Mouse (Mus musculus) embryonic facial prominence, embryonic 11.5 days (tissue): ENCODE measurements at regions not wholly inside any gene's neighbourhood (a gene's known extent, or its start where the extent isn't known, plus 50 kb on each side); places are given as distances from the start of the nearest gene placed in this dataset.

Experiments
- ATAC-seq: fragments of 200-750 bp; cut with Nextera tagmentation; replicated peaks from 2 replicates; pipeline ENCODE4 v1.8.0; 2017; ENCODE audit warnings: low read depth; ENCODE audit not compliant: insufficient number of reproducible peaks, low FRiP score, low TSS enrichment
- DNase-seq: peaks from one replicate; pipeline ENCODE4 v3.0.0-alpha.2; 2015; ENCODE audit warnings: low spot score
- H3K27ac ChIP-seq: fragments of 300-500 bp; sonication (generic); replicated peaks from 2 replicates; pipeline ENCODE4 v1.5.1; 2014; ENCODE audit warnings: mild to moderate bottlenecking, low read depth, low read length, control low read depth
- H3K27me3 ChIP-seq: fragments of 300-500 bp; sonication (generic); 2 replicates; pipeline ENCODE4 v1.6.1; 2014; ENCODE audit warnings: mild to moderate bottlenecking, low read length, moderate library complexity, mixed read lengths; ENCODE audit not compliant: control insufficient read depth, insufficient read depth
- H3K36me3 ChIP-seq: fragments of 300-500 bp; sonication (generic); replicated peaks from 2 replicates; pipeline ENCODE4 v1.6.1; 2014; ENCODE audit warnings: low read depth, mild to moderate bottlenecking, low read length, moderate library complexity, mixed read lengths; ENCODE audit not compliant: control insufficient read depth, insufficient read depth
- H3K4me1 ChIP-seq: fragments of 300-500 bp; sonication (generic); 2 replicates; pipeline ENCODE4 v1.6.1; 2014; ENCODE audit warnings: low read length, mixed read lengths; ENCODE audit not compliant: control insufficient read depth, insufficient read depth
- H3K4me2 ChIP-seq: fragments of 300-500 bp; sonication (generic); 2 replicates; pipeline ENCODE4 v1.6.1; 2014; ENCODE audit warnings: low read depth, mild to moderate bottlenecking, control low read depth, low read length, moderate library complexity
- H3K4me3 ChIP-seq: fragments of 300-500 bp; sonication (generic); 2 replicates; pipeline ENCODE4 v1.5.1; 2014; ENCODE audit warnings: low read depth, low read length, control low read depth
- H3K9ac ChIP-seq: fragments of 300-500 bp; sonication (generic); replicated peaks from 2 replicates; pipeline ENCODE4 v1.6.1; 2014; ENCODE audit warnings: mild to moderate bottlenecking, control low read depth, low read length
- H3K9me3 ChIP-seq: fragments of 300-500 bp; sonication (generic); replicated peaks from 2 replicates; pipeline ENCODE4 v1.6.1; 2016; ENCODE audit warnings: mild to moderate bottlenecking, low read length, inconsistent platforms, mixed read lengths; ENCODE audit not compliant: control insufficient read depth
- WGBS: fragments of 180-500 bp; shearing (Covaris S2); extraction: QIAGEN DNeasy Blood & Tissue Kit; methylation state at CpG from one replicate; pipeline ENCODE4 v1.1.7; 2014; 5-methylcytosine and 5-hydroxymethylcytosine counted together

GRCm38 (mm10) chr6:52368734-52369412, 55.6 kb downstream of the Evx1 start:
- no peak overlapping the region for H3K4me2 ChIP-seq
- ATAC-seq (no peak), DNase-seq (no peak)
- no peak overlapping the region for H3K9ac ChIP-seq
- WGBS = 59% methylated on average over 12 of the region's 12 CpGs
- no peaks in the 10 kb centered on the region for H3K36me3 ChIP-seq
- H3K9me3 ChIP-seq = no peaks in the 10 kb centered on the region
- H3K27me3 ChIP-seq = no peaks in the 10 kb centered on the region
- H3K4me3 ChIP-seq = no peak overlapping the region
- H3K27ac ChIP-seq = no peak overlapping the region
- H3K4me1 ChIP-seq = no peaks in the 10 kb centered on the region

GRCm38 (mm10) chr6:52370806-52371360, 57.6 kb downstream of the Evx1 start:
- DNase-seq (no peak), ATAC-seq (no peak)
- H3K4me2 ChIP-seq = no peak overlapping the region
- no peaks in the 10 kb centered on the region for H3K9me3 ChIP-seq
- H3K9ac ChIP-seq = no peak overlapping the region
- 83% methylated on average over 8 of the region's 8 CpGs for WGBS
- no peak overlapping the region for H3K27ac ChIP-seq
- no peaks in the 10 kb centered on the region for H3K36me3 ChIP-seq
- H3K4me1 ChIP-seq = no peaks in the 10 kb centered on the region
- H3K4me3 ChIP-seq = no peak overlapping the region
- H3K27me3 ChIP-seq = no peaks in the 10 kb centered on the region

DNA sequence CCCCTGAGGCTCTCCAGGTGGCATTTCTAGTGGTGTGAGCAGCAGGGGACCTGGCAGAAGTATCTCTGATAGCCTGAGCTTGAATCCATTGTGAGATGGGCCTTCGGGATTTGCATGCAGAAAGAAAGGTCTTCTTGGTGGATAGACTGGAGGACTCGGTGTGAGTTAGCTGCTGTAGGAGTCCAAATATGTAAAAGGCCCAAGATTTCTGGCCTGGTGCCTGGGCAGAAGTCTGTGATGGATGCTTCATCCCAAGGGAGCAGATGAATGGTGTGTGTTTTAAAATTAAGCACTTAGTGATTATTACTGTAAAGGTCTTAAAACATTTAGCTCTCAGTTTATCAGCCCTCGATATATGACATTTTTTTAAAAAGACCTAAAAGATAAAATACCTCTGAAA, 65.8 kb downstream of the Evx1 start:
- 80% methylated on average over 3 of the region's 3 CpGs for WGBS

DNA sequence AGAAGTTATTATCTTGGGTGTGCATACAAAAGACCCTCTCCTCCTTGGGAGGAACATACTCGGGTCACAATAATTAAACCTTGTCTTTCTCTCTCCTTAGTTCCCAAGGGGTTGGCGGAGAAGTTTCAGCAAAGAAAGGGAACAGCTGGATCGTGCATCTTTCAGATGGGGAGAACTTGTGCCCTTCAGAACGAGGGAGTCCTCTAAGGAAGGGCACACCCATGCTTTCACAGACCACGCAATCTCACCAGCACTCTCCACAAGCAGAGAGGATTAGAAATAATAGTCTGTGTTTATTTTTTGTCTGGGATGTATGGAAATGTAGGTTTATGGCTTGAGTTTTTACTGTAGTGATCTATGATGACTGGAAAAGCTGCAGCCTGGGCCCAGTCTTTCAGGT, 66.3 kb downstream of the Evx1 start:
- H3K4me3 ChIP-seq = no peak overlapping the region
- no peak overlapping the region for H3K27ac ChIP-seq
- 57% methylated on average over 5 of the region's 5 CpGs for WGBS
- no peaks in the 10 kb centered on the region for H3K9me3 ChIP-seq
- DNase-seq (no peak), ATAC-seq (no peak)
- no peaks in the 10 kb centered on the region for H3K4me1 ChIP-seq
- H3K4me2 ChIP-seq = no peak overlapping the region
- H3K36me3 ChIP-seq = no peaks in the 10 kb centered on the region
- no peak overlapping the region for H3K9ac ChIP-seq
- H3K27me3 ChIP-seq = no peaks in the 10 kb centered on the region

More for the DNA sequence above, 65.8 kb downstream of the Evx1 start:
- no peak for ATAC-seq
- Histone ChIP-seq H3K4me3 (no peak overlapping the region), H3K9ac (no peak overlapping the region), H3K36me3 (no peaks in the 10 kb centered on the region), H3K4me2 (no peak overlapping the region), H3K27me3 (no peaks in the 10 kb centered on the region), H3K9me3 (no peaks in the 10 kb centered on the region), H3K4me1 (no peaks in the 10 kb centered on the region), H3K27ac (no peak overlapping the region)
- DNase-seq = no peak

GRCm38 (mm10) chr6:52385044-52385443, 71.7 kb downstream of the Evx1 start:
- no peak overlapping the region for H3K4me3 ChIP-seq
- DNase-seq = no peak
- no peak overlapping the region for H3K9ac ChIP-seq
- WGBS = 83% methylated on average over 2 of the region's 2 CpGs
- ATAC-seq = no peak
- H3K36me3 ChIP-seq = no peaks in the 10 kb centered on the region
- H3K4me2 ChIP-seq = no peak overlapping the region
- no peak overlapping the region for H3K27ac ChIP-seq
- H3K9me3 ChIP-seq = no peaks in the 10 kb centered on the region
- no peaks in the 10 kb centered on the region for H3K4me1 ChIP-seq
- no peaks in the 10 kb centered on the region for H3K27me3 ChIP-seq

DNA sequence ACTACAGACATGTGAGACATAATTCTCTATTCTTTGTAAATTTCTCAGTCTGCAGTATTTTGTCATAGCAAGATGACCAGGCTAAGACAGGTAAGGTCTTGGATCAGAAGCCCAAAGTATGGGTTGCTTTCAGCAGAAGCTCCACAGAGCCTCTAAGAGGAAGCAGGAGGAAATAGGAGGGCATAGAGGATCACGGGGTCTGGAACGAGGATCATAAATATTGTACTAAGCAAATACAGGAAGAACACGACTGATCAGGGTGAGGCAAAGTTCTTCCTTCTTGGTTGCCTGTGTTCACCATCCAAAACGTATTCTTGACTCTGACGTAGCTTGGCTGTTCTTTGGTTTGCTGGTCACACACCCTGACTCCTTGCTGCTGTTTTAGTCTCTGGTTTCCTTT, 88.1 kb downstream of the Evx1 start:
- H3K9me3 ChIP-seq = no peaks in the 10 kb centered on the region
- no peak overlapping the region for H3K4me3 ChIP-seq
- DNase-seq (no peak), ATAC-seq (no peak)
- H3K36me3 ChIP-seq = no peaks in the 10 kb centered on the region
- no peaks in the 10 kb centered on the region for H3K27me3 ChIP-seq
- H3K9ac ChIP-seq = no peak overlapping the region
- WGBS = 77% methylated on average over 5 of the region's 5 CpGs
- H3K27ac ChIP-seq = no peak overlapping the region
- H3K4me2 ChIP-seq = no peak overlapping the region
- H3K4me1 ChIP-seq = no peaks in the 10 kb centered on the region

GRCm38 (mm10) chr6:52409991-52410390, 96.7 kb downstream of the Evx1 start:
- ATAC-seq (no peak), DNase-seq (no peak)
- Histone ChIP-seq H3K27me3 (no peaks in the 10 kb centered on the region), H3K9ac (no peak overlapping the region), H3K27ac (no peak overlapping the region), H3K9me3 (no peaks in the 10 kb centered on the region), H3K4me1 (no peaks in the 10 kb centered on the region), H3K36me3 (no peaks in the 10 kb centered on the region), H3K4me3 (no peak overlapping the region), H3K4me2 (no peak overlapping the region)
- 83% methylated on average over 4 of the region's 4 CpGs for WGBS

DNA sequence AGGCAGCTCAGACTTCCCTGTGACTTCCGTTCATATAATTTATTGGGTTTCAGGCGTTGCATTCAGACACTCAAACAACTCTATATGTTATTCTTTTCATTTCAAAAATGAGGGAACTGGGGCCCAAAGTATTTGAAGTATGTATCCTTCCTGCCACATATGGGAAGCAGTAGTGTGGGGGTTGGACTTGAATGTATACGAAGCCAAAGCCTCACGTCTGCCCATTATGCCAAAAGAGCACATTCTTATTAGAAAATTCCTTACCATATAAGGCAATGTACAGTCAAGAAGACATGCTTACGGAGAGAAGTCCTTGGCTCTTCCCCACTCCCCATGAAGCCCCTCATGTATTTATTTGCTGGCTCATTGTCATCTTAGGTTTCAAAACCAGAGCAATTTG, 97.4 kb downstream of the Evx1 start:
- no peaks in the 10 kb centered on the region for H3K4me1 ChIP-seq
- 71% methylated on average over 5 of the region's 5 CpGs for WGBS

More for the DNA sequence above, 97.4 kb downstream of the Evx1 start:
- no peaks in the 10 kb centered on the region for H3K27me3 ChIP-seq
- DNase-seq (no peak), ATAC-seq (no peak)
- H3K9me3 ChIP-seq = no peaks in the 10 kb centered on the region
- no peak overlapping the region for H3K27ac ChIP-seq
- no peak overlapping the region for H3K9ac ChIP-seq
- H3K4me2 ChIP-seq = no peak overlapping the region
- no peak overlapping the region for H3K4me3 ChIP-seq
- H3K36me3 ChIP-seq = no peaks in the 10 kb centered on the region
